Mouse (Mus musculus) cerebellum, adult 9-11 months (tissue): ENCODE measurements at regions not wholly inside any gene's neighbourhood (a gene's known extent, or its start where the extent isn't known, plus 50 kb on each side); places are given as distances from the start of the nearest gene placed in this dataset.

Experiments
- DNase-seq: peaks from one replicate; pipeline ENCODE4 v3.0.0; 2022

DNA sequence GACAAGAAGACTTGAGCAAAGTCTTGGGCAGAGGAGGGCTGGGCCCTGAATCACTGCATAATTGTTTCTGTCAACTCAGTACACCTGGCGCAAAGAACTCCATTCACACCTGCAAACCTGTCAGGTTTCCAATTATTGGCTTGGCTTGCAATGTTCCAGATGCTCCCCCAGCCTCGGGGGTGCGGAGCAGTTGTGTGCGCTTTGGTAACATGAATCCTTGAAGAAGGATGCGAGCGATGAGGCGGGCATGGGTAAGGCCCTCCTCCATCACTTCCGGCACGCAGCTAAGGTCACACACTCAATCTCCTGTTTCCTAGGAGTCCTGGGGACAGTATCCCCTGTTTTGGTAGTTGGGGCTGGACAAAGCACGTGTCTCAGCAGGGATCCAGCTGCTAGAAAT is 81.6 kb upstream of the Pcdh8 start:
- no peak for DNase-seq

DNA sequence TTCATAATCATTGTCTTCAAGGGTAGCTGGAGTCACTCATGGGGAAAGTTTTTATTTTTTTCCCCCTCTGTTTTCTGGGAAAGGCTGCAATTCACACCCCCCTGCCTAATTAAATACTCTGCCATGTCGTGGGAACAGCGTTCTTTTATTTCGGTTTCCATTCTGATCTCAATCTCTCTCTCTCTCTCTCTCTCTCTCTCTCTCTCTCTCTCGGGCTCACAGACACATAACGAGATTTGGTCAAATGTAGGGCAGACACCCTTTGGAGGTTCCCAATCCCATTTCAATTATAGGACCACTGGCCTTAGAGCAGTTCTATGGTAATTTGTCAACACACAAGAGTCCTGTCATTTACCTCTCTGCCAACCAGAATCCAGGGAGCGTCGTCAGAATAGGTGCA is 80.7 kb upstream of the Pcdh8 start:
- no peak for DNase-seq

DNA sequence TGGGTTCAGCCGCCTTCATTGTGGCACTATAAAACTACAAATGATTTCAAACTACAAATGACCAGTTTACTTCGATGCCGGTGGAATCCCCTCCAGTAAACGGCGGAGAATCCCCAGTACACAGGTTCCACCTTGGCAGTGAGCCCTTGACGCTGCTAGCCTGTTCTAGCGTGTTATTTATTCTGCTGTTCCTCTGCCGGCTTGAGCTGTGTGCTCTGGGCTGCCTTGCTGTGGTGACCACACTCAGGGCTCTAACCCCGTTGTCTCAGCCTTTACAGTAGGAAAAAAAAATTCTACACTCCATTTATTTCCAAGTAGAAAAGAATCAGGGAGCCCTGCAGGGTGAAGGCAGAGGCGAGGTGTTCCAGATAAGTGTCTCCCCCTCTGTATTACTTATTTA is 80.1 kb upstream of the Pcdh8 start:
- no peak for DNase-seq

DNA sequence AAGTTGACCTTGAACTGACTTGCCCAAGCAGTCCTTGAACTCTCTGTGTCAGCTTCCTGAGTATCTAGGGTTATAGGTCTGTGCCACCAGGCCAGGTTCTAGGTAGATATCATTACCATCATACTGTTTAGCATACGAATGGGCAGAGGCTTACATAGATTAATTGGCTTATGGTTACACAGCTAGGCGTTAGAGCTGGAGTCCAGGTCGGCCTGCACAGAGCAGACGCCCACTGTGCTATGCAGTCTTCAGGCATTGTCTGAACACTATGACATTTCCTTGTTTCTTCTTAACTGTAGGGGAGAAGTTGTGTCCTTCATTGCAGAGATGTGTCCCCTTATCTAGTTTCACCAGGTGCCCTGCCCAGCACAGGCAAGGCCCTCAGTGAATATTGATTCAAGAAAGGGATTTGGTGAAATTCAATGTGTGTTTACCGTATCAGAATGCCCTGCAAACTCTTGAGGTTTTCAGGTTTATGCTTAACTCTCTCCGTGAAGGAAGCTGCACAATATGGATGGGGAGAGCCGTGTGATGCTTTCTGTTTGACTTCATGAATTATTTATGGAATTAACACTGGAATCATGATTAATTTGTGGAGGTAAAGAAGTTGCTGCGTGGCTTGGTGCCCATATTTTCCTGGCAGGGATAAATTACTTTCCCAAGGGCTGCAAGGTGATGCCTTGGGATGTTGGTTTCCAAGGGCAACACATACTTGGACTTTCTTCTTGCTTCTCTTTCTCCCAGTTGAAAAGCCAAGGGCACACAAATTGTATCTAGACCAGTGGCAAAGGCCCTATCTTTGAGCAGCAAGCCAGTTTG is 78.7 kb upstream of the Pcdh8 start:
- DNase-seq, result no peak

DNA sequence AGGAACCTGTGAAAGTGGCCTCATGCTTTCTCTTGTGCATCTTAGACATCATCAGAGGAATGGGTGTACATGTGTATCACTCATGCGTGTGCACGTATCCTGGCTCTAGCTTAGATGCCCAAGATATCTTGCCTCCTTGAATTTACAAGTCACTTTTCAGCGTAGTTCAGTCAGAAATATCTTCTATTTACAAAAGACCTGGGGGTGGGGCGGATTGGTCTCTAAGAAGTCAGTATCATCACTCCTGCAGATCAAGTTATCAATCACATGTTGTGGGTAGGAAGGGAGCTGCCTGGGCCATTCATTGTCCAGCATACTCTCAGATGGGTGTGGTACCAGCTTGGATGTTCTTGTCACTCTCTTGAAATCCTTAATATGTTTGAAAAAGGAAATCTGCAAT is 77.0 kb upstream of the Pcdh8 start:
- DNase-seq, result no peak

DNA sequence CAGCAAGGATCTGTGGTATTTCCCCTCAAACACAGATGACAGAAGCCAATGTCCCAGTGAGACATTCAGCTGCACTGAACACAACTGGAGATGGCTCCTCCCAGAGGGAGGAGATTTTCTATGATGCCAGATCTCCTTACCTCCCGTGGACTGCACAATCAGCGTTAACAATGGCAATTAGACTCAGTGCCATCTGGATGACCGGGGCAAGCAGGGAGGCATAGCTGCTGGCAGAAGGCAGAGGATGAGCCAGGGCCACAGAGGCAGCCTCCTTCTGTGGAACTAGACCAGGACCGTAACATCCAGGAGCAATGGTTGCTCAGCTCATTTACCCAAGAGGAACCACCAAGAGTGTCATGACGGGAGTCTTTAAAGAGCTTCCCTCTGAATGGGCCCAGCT is 73.2 kb upstream of the Pcdh8 start:
- DNase-seq, result no peak

DNA sequence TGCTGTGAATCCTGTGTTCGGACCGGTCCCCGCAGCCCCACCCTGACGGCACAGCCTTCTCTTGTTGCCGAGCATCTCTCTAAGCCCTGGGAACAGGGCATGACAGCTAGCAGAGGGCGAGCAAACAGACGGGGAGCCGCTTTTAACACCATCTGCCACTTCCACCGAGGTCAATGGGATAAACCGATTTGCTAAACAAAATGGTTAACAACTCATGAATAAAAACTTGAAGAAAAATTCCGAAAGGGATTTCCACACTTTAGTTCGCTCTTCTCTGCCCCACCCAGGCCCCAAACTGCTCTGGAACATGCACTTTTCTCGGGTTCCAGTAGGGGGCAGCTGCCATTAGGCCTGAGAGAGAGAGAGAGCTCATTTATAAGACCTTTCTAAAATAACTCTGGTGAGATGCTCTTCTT is 72.0 kb upstream of the Pcdh8 start:
- no peak for DNase-seq

DNA sequence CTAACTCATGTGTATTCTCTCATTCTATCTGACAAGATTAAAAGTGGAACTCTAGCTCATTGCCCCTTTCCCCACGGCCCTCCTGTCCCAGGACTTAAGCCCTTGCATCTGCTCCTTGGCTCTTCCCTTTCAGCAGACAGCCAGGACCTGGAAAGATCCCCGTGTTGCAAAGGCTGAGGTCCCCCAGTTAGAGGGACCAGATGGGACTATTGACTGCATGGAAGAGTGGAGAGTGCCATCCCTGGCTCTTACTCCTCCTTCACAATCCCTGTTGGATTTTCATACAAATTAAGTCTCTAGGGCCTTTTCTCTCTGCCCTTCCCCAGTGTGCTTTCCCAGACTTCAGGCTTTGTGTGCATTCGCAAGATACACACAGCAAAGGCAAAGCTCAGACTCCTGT is 71.6 kb upstream of the Pcdh8 start:
- no peak for DNase-seq

DNA sequence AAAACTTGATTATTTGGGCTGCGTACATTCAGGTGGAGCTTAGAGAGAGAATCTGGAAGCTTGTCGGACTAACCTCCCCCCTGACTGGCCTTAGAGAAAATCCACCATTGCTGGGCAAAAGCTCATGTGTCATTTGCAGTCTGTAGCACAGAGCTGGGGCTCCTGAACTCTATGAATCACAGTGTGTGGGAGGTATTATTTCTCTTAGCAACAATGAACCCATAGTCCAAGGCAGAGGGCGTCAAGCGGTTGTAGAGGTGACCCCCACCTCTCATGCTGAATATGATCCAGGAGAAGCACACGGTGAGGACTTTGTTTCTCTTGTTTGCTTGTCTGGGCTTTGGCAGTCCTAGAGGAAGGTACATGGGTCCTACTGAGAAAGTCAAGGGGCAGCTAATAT is 66.0 kb upstream of the Pcdh8 start:
- DNase-seq, result no peak

DNA sequence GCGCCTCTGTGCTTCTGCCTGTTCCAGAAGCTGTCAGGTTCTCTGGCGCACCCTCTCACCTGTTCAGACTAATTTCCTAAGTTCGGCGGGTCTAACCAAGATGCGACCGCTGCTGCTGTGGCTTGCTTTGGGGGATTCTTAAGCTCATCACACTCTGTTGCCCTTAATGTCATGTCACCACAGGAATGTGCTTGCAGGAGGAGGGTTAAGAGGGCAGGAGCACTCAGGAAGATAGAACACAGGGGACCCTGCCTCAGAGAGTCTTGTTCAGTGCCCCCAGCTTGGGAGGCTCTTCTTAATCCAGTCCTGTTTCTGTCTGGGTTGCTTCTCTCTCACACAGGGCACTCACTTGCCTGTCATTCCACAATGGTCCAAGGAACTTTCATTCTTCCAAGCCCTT is 65.1 kb upstream of the Pcdh8 start:
- DNase-seq, result no peak

DNA sequence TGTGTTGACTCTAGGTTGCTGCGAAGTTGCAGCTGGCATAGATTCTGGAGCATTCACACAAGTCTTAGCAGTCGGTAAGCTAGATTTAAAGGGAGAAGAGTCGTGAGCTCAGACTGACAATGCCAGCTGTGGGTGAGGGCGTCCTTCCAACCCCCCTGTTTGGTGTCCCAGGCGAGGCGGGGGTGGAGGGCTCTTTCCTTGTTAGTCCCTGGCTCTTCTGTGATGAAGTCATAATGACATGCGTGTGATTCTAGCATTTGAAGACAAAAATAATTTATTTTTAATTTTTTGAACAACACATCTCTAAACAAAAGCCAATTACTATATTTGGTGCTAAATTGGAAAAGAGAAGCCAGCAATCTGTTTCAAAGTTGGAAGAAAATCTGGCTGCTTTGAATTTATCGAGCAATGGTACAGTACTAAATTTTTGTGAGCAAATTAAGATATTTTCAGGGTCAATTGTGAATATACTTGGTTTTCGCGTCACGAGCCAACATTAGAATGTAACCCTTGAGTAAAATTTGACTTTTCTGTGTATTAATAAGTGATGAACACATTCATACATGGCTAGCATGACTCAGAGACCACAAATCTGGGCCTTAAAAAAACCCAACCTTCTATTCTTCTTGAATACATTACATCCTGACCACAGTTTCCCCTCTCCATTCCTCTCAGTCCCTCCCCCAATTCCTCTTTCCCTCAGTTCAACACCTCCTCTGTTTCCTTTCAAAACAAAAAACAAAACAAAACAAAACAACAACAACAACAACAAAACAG is 53.7 kb upstream of the Pcdh8 start:
- DNase-seq, result no peak

DNA sequence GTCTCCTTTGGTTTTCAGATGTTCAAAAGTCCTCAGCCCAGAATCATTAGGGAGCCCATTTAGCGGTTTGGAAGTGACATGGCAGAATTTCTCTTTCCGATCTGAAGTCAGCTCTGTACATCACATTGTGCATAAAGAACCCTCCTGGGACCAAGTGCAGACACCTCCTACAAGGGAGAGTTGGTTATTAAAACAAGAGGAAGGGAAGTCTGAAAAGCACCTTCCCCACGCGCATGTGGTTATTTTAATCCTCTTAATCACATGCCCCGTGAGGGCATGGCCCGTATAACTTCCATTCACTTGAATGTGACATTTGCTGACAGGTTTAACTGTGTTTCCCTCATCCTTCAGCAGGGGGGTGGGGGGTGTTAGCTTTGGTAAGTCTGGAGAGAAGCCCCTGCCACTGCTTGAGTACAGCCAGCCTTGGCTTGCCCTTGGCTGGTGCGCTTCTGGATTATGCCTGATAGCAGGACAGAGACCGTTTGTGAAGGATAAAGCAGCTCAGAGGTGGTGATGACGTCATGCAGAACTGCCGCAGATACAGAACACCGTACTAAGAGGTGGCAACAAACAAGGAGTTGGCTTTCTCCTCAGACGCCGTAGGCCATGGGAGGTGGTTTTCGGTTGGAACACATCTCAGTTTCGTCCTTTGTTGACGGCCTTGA is 51.5 kb upstream of the Pcdh8 start:
- DNase-seq, result no peak

DNA sequence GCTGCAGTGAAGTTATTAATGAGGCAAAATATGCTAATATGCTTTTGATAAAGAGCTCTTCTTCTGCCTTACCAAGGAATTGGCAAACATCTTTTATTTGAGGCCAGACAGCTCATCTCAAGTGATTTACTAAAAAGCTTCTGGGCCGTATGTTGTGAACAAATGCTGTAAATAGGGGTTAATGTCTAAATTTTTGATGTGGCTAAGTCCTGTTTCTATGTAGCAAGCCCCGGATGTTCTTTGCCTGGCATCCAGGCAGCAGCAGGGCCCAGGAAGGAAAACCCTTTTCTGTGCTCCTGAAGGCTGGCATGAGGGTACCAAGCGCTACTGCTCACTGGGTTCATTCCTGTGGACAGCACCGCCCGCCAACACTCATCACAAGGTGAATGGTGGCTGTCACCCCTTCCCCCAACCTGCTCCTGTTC is 50.9 kb upstream of the Pcdh8 start:
- DNase-seq, result no peak

DNA sequence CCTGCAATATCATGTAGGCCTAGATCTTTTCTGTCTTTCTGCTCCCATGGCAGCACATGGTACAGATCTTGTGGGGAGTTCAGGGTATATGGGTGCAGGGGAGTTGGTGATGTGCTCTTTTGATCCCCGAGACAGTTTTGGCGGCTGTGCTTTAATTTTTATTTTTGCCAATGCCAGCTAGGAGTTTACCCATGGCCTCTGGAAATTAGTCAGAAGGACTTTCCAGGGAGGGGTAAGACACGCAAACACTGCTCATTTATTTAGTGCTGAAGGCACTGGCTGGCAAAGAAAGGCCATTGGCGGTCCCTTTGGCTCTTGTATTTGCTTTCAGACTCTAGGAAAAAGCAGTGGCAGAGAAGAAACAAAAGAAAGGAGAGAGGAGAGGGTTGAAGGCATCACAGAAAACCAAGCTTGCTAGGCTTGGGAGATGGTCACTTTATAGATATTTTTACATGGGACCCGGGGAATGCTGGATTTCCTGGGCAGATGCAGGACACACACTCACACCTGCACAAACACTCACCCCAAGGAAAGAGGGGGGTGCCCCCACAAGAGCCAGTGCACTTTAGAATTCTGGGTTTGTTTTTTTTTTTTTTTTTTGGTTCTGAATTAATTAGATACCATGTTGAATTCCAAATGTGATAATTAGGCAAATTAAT is 50.4 kb upstream of the Pcdh8 start:
- no peak for DNase-seq
